Mouse (Mus musculus): ENCODE measurements around the gene Smco4.
"Not testable (repeated sequence)": the region's sequence is repeated elsewhere in the genome, so short reads cannot be mapped to it uniquely, and the experiment has no call there.

Smco4 gene

GRCm38 (mm10) chr9:15538979-15539533 lies 45.8 kb downstream of the Smco4 start:
- DNase-seq (ENCODE audit: low read depth, low spot score): no peak

- DNase-seq (ENCODE audit: low read depth, low spot score): no peak
These were observed 48.6 kb downstream of the Smco4 start for GRCm38 (mm10) chr9:15541735-15542354.

GRCm38 (mm10) chr9:15550461-15550961 lies 57.3 kb downstream of the Smco4 start:
- DNase-seq (ENCODE audit: low read depth, low spot score): no peak

- not testable (repeated sequence) for DNase-seq (ENCODE audit: low read depth, low spot score)
These were observed 57.8 kb downstream of the Smco4 start for GRCm38 (mm10) chr9:15551073-15551472.

- DNase-seq (ENCODE audit: low read depth, low spot score): no peak
These were observed 59.0 kb downstream of the Smco4 start for GRCm38 (mm10) chr9:15551933-15552851.

GRCm38 (mm10) chr9:15553322-15553721 lies 60.1 kb downstream of the Smco4 start:
- no peak for DNase-seq (ENCODE audit: low read depth, low spot score)

- DNase-seq (ENCODE audit: low read depth, low spot score): no peak
These were observed 67.2 kb downstream of the Smco4 start for GRCm38 (mm10) chr9:15560451-15560850.

GRCm38 (mm10) chr9:15562353-15562752 lies 69.1 kb downstream of the Smco4 start:
- DNase-seq (ENCODE audit: low read depth, low spot score): no peak

- DNase-seq (ENCODE audit: low read depth, low spot score): no peak
These were observed 81.7 kb downstream of the Smco4 start for GRCm38 (mm10) chr9:15574750-15575454.

GRCm38 (mm10) chr9:15578427-15578826 lies 85.2 kb downstream of the Smco4 start:
- no peak for DNase-seq (ENCODE audit: low read depth, low spot score)

GRCm38 (mm10) chr9:15578946-15579345 lies 85.7 kb downstream of the Smco4 start:
- no peak for DNase-seq (ENCODE audit: low read depth, low spot score)

- no peak for DNase-seq (ENCODE audit: low read depth, low spot score)
These were observed 86.9 kb downstream of the Smco4 start for GRCm38 (mm10) chr9:15580176-15580575.

GRCm38 (mm10) chr9:15582026-15582425 lies 88.8 kb downstream of the Smco4 start:
- no peak for DNase-seq (ENCODE audit: low read depth, low spot score)

GRCm38 (mm10) chr9:15584209-15584608 lies 91.0 kb downstream of the Smco4 start:
- DNase-seq (ENCODE audit: low read depth, low spot score): no peak

- no peak for DNase-seq (ENCODE audit: low read depth, low spot score)
These were observed 92.7 kb downstream of the Smco4 start for GRCm38 (mm10) chr9:15585956-15586355.

GRCm38 (mm10) chr9:15587157-15587854 lies 94.1 kb downstream of the Smco4 start:
- no peak for DNase-seq (ENCODE audit: low read depth, low spot score)

GRCm38 (mm10) chr9:15594148-15594547 lies 100.9 kb downstream of the Smco4 start:
- no peak for DNase-seq (ENCODE audit: low read depth, low spot score)

Measured in WW6 (cell line).